Mouse (Mus musculus) ES-E14 (cell line): ENCODE measurements around the gene Dhx36.

Source experiments
- HCFC1 ChIP-seq: IDR thresholded peaks from 2 replicates; pipeline ENCODE4 v1.6.1; 2012; ENCODE audit warnings: low read length, inconsistent platforms, borderline replicate concordance; ENCODE audit not compliant: insufficient read depth
- ZC3H11A ChIP-seq: IDR thresholded peaks from 2 replicates; pipeline ENCODE4 v1.6.1; 2012; ENCODE audit warnings: low read depth, mild to moderate bottlenecking, inconsistent platforms, low read length, borderline replicate concordance

- TF ChIP-seq ZC3H11A (no peak), HCFC1 (peak; percentile 64; the same call in 1 of the 2 replicates)
Measured at GRCm38 (mm10) chr3:62506488-62507205, at the start of gene Dhx36.
